Comparison of ENCODE assay signal across 26 mouse cellular contexts in genomic region chr12:17261005-17261404, GRCm38 (mm10). TPM values are rescaled to one million over a fixed set of nuclear protein-coding genes. Genes with fewer than 3 reads are reported as not detected.
DNase-seq lines count a peak whose midpoint lies in the region; ATAC-seq and TF ChIP-seq lines count a peak whose summit lies in the region.
"Had no signal": no experiment of that assay in that cellular context is flagged by ENCODE, and none has a peak within 500 bp of the region (broad histone marks: within the 10 kb centered on the region; RNA-seq: fewer than 3 reads in every experiment).

No protein-coding gene starts in this region.

- no peak overlapping the region for H3K27ac ChIP-seq in heart, embryonic 12.5 days (ENCODE audit: poor library complexity, severe bottlenecking)
- no peak overlapping the region for H3K27ac ChIP-seq in liver, adult 2 months (replicated peaks; ENCODE audit: insufficient read depth, low read depth, low read length)
- H3K27ac ChIP-seq: forebrain, embryonic 10.5 days; forebrain, embryonic 13.5 days; gastrocnemius, adult 2 months; heart, embryonic 13.5 days; hindbrain, embryonic 12.5 days; hindbrain, embryonic 15.5 days; intestine, embryonic 15.5 days had no signal

- WGBS in heart, embryonic 12.5 days = 86% methylated on average over 3 of the region's 3 CpGs
- WGBS in liver, adult 2 months = 77% methylated on average over 3 of the region's 3 CpGs

- H3K9me3 ChIP-seq in heart, embryonic 12.5 days (replicated peaks) = 0 out of 2 replicates have a peak, but pooled peaks cover 3% of the 10 kb centered on the region
- H3K9me3 ChIP-seq: forebrain, embryonic 10.5 days; forebrain, embryonic 13.5 days; heart, embryonic 13.5 days; hindbrain, embryonic 12.5 days; hindbrain, embryonic 15.5 days; intestine, embryonic 15.5 days had no signal

- H3K36me3 ChIP-seq in heart, embryonic 12.5 days = no peaks in the 10 kb centered on the region
- H3K36me3 ChIP-seq in liver, adult 2 months (ENCODE audit: control insufficient read depth, insufficient read depth, low read length) = no peaks in the 10 kb centered on the region
- H3K36me3 ChIP-seq: forebrain, embryonic 10.5 days; G1E; heart, embryonic 13.5 days; hindbrain, embryonic 12.5 days; hindbrain, embryonic 15.5 days; intestine, embryonic 15.5 days had no signal

- no peak for ATAC-seq in heart, embryonic 12.5 days (ENCODE audit: insufficient number of reproducible peaks, low FRiP score)
- ATAC-seq: forebrain, embryonic 13.5 days; intestine, embryonic 15.5 days had no signal

- H3K4me2 ChIP-seq in heart, embryonic 12.5 days = no peak overlapping the region
- H3K4me2 ChIP-seq: forebrain, embryonic 13.5 days; heart, embryonic 13.5 days; hindbrain, embryonic 12.5 days; hindbrain, embryonic 15.5 days; intestine, embryonic 15.5 days had no signal

- DNase-seq in cerebellum, postnatal 14 days = peak; percentile 68 to 71
- DNase-seq in cerebellum, adult 11-12 months = no peak
- peak; percentile 88 for DNase-seq in heart, adult 11 months
- peak; percentile 42 for DNase-seq in liver, adult 2 months (ENCODE audit: extremely low read depth, low read depth, low spot score)
- DNase-seq in liver = no peak
- peak; percentile 54 for DNase-seq in brain, embryonic 14.5 days (ENCODE audit: low read depth)
- DNase-seq: adrenal gland, adult 2 months; adrenal gland, postnatal 14 days; B cell, adult 2 months; cerebellum, adult 18-20 months; cerebellum, adult 9-10 months; gastrocnemius, adult 2 months; gastrocnemius, postnatal 14 days; heart, adult 18-20 months; heart, postnatal 14 days; heart, postnatal 4 days; kidney, adult 11 months had no signal

- H3K4me3 ChIP-seq in heart, embryonic 12.5 days = no peak overlapping the region
- H3K4me3 ChIP-seq in liver, adult 2 months (ENCODE audit: insufficient read depth, low read depth, low read length) = no peak overlapping the region
- H3K4me3 ChIP-seq: forebrain, embryonic 10.5 days; forebrain, embryonic 13.5 days; gastrocnemius, adult 2 months; heart, embryonic 13.5 days; hindbrain, embryonic 12.5 days; hindbrain, embryonic 15.5 days; intestine, embryonic 15.5 days had no signal

- TF ChIP-seq POLR2A in liver, adult 2 months (IDR thresholded peaks at IDR 0.05; ENCODE audit: extremely low read depth, insufficient read depth, low read length) = no peak
- no peak for TF ChIP-seq POLR2A in brain, embryonic 14.5 days (IDR thresholded peaks at IDR 0.05; ENCODE audit: borderline replicate concordance, extremely low read depth, insufficient read depth, insufficient read length, poor library complexity, severe bottlenecking)

- H3K9ac ChIP-seq in heart, embryonic 12.5 days = no peak overlapping the region
- H3K9ac ChIP-seq in liver, adult 2 months (ENCODE audit: low read depth, low read length) = no peak overlapping the region
- H3K9ac ChIP-seq: forebrain, embryonic 13.5 days; heart, embryonic 13.5 days; hindbrain, embryonic 12.5 days; hindbrain, embryonic 15.5 days; intestine, embryonic 15.5 days had no signal

- no peaks in the 10 kb centered on the region for H3K4me1 ChIP-seq in heart, embryonic 12.5 days (replicated peaks)
- H3K4me1 ChIP-seq in liver, adult 2 months (ENCODE audit: control insufficient read depth, insufficient read depth, low read length) = 0 out of 2 replicates have a peak, but pooled peaks cover 2% of the 10 kb centered on the region
- H3K4me1 ChIP-seq: forebrain, embryonic 13.5 days; heart, embryonic 13.5 days; hindbrain, embryonic 12.5 days; hindbrain, embryonic 15.5 days had no signal

- TF ChIP-seq CTCF in liver, adult 2 months (IDR thresholded peaks at IDR 0.05; ENCODE audit: low read depth, low read length) = no peak
- no peak for TF ChIP-seq CTCF in brain, embryonic 14.5 days (IDR thresholded peaks at IDR 0.05; ENCODE audit: borderline replicate concordance, extremely low read depth, insufficient read depth, insufficient read length)

- H3K79me2 ChIP-seq in liver, adult 2 months (ENCODE audit: control insufficient read depth, insufficient read depth, low read length) = no peaks in the 10 kb centered on the region

- H3K27me3 ChIP-seq in heart, embryonic 12.5 days (replicated peaks) = no peaks in the 10 kb centered on the region
- H3K27me3 ChIP-seq in liver, adult 2 months (ENCODE audit: control insufficient read depth, insufficient read depth, low read length) = no peaks in the 10 kb centered on the region
- H3K27me3 ChIP-seq: CH12.LX; forebrain, embryonic 13.5 days; heart, embryonic 13.5 days; hindbrain, embryonic 12.5 days; hindbrain, embryonic 15.5 days; intestine, embryonic 15.5 days had no signal

RNA-seq across cellular contexts. Expression of gene Pdia6, which starts 5.3 kb away (rescaled TPM):
- 465 and 478 TPM in 2 replicates for polyA plus RNA-seq in heart, embryonic 12.5 days (2016; fragmentation: Nextera tagmentation; extraction: Ambion mirVana)
- 224 and 226 TPM in 2 replicates for total RNA-seq in liver, adult 2 months (2014; rRNA removed)
- 89.1 and 95.4 TPM in 2 replicates for polyA plus RNA-seq in liver, adult 2 months (2012; rRNA removed)
- 178 and 194 TPM in 2 replicates for polyA plus RNA-seq in brain, embryonic 14.5 days (2012; rRNA removed)

Comparison
In these comparisons a context has a peak if more than half of its experiments do, and no peak if none do; other contexts are left out.
1. DNase-seq: peak in cerebellum, postnatal 14 days (2 of 2), heart, adult 11 months (single experiment), liver, adult 2 months (single experiment) and brain, embryonic 14.5 days (single experiment); none in cerebellum, adult 11-12 months (single experiment) and liver (single experiment).